Mouse (Mus musculus): ENCODE measurements around the gene Chrna9. TPM values are rescaled to one million over a fixed set of nuclear protein-coding genes. Genes with fewer than 3 reads are reported as not detected.

Chrna9 gene
- total RNA-seq, 1 experiment from 2014 or later, result not detected

DNA sequence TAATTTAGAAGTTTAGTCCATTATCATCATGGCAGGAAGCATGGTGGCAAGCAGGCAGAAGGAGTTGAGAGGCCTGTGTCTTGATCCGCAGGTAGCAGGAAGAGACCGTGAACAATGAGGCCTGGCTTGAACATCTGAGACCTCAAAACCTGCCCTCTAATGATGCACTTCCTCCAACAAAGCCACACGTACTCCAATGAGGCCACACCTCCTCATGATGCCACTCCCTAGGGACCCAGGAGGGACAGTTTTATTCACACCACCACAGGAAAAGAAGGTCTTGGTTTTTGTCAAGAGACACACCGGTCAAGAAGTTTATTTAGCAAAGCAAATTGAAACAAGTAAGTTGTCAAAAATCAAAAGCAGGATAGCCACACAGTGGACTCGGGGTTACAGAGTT is 17.8 kb upstream of the Chrna9 start:
- ATAC-seq (replicated peaks; ENCODE audit: low read depth, poor library complexity, severe bottlenecking), result no peak

DNA sequence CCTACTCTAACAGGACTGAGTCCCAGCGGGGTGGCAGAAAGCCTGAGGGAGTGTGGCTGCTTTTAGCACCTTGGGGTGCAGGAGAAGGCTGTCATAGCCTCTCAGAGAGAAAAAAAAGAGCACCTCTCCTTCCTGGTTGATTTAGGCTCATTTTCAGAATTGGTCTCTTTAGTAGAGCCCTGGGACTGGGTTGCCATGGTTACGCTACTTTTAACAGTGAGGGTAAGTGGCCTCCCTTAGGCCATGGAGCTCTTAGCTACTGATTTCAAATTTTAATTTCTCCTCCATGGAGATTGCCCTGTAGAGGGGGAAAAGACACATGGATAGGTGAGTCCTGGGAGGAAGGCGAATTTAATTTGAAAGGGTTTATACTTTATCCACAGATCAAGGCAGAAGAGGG is 16.1 kb upstream of the Chrna9 start:
- 0 out of 2 replicates have a peak, but pooled peaks have one; percentile 17 for ATAC-seq (replicated peaks; ENCODE audit: low read depth, poor library complexity, severe bottlenecking)

DNA sequence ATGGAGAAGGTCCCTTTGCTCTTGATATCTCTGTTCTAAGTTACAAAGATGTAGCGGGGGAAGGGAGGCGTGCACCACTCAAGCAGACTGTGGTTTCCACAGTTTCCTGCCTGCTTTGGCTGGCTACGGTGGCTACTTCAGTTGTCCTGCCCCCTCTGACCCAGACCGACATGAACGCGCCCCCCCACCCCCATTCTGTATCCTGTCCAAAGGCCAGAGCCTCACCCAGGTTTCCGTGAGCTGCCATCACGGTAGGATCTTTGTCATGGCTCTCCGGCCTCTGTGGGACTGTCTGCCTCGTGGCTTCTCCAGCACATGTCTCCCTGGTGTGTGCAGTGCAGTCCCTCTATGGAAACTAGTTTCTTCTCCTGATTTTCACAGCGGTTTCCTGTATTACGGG is 15.4 kb upstream of the Chrna9 start:
- ATAC-seq (replicated peaks; ENCODE audit: low read depth, poor library complexity, severe bottlenecking), result peak; percentile 85

DNA sequence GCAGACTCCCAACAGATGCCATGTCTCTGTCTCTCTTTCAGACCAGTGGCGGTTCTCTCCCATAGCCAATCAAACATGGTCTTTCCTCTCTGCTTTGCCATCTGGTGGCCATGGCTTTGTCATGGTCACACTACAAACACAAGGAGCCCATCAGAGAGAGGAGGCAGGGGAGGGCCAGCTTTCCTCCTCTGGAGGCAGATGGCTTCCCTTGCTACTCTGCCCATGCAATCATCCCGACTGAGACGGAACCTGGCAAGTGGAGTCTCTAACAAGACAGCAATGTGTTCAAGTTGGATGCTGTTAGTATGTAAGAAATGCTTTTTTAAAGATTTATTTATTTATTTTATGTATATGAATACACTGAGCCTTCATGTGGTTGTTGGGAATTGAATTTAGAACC is 14.8 kb upstream of the Chrna9 start:
- peak; percentile 30 for ATAC-seq (replicated peaks; ENCODE audit: low read depth, poor library complexity, severe bottlenecking)

DNA sequence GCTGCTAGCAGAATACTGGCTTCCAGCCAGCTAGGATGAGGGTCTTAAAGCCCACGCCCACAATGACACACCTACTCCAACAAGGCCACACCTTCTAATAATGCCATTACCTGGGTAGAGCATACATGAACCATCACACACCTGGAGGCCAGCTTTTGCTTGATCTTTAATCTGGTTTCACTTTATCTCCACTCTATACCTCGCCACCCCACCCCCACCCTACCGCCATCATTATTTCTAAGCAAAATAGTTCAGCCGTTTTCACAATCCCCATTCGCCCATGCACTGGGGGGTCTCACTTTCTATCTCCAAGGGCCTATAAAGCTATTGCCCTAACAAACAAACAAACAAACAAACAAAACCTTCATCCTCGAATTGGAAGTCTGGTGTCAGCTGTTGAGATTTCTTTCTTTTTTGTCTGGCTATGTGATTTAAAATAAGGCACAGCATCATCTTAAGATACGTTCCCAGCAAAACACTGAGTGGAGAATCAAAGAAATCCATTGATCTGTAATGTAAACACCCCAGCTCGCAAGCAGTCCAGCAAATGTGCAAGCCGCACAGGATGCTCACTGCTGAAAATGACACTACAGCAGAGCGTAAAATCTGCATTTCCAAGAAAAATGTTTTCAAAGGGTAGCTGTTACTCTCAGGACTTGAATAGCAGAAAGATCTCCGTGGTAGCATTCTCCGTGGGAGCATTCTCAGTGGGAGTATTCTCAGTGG is 13.9 kb upstream of the Chrna9 start:
- no peak for ATAC-seq (replicated peaks; ENCODE audit: low read depth, poor library complexity, severe bottlenecking)

DNA sequence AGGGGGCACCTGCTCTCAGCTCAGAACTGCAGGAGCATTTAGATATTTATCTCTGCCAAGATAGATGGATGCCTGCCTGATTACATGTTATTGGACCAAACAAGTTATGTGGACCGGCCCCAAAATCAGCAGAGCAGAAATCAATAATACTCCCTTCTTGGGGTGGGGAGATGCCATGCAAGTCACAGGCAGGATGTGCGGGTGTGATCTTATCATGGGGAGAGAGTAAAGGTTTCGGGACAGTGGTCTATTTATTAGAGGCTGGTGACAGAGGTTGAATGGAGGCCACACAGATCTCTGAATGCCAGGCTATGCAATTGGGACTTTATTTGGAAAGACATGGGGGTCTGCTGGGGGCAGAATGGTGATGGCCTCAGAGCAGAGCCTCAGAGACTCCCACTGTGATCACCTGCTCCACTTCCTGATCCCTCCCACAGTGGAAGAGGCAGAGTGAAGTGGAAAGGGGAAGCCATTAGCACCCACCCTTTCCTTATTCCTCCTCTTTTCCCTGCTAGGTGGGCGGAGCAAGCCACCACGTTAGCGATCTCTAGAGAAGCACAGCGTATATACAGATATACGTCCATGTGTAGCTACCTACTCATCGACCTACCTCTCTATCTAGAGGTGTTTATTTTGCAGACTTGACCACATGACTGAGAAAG is 13.1 kb upstream of the Chrna9 start:
- peak; percentile 37 for ATAC-seq (replicated peaks; ENCODE audit: low read depth, poor library complexity, severe bottlenecking)

DNA sequence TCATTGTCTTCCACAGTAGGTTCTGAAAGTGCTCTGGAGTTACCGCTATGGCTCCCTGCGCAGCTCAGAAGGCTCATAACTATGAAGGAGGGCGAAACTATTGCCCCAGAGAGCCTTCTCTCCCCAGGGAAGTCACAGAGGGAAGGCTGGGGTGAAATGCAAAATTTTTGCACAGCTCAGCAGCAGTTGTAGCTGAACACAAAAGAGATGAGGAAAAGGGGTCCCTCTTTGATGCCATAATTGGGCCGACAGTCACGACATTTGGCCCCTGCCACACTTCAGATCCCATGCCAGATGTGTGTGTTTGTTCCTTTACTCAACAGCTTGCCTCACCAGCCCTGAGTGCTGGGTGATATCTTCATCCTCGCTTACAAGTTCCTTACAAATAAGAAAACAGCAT is 8.1 kb upstream of the Chrna9 start:
- ATAC-seq (replicated peaks; ENCODE audit: low read depth, poor library complexity, severe bottlenecking), result no peak

DNA sequence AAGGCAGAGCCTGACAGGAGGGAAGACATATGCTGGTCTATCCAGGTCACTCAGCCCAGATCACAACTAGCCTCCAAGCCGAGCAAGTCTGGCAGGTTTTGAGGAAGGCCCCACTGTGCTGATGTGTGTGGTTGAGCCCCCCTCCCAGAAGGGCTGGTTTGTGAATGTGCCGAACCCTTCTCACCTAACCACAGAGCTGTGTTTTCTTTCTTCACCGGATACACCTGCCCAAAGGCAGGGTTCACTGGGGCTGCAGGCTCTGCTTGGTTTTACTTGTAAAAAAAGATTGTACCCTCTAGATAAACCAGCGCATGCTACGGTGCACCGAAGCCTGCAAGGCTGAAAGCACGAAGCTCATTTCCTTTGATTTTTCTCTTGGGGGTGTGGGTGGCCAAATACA is 5.6 kb upstream of the Chrna9 start:
- ATAC-seq (replicated peaks; ENCODE audit: low read depth, poor library complexity, severe bottlenecking), result peak; percentile 96

DNA sequence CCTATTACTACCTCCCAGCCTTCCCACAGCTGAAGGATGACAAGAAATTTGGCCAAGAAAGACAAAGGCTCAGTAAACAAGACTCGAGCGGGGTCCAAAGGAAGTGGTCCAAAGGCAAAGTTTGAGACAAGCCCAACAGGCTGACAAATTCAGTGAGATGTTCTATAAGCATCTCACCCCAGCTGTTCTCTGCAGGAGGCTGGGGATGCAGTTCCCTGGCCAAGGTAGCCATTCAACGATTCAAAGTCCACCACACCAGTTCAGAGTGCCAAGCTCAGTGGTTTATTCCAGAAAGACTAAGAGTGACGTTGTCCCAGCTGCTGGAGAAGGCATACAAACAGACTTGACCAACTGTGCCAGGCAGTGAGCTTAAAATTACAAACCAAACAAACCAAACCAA is 4.5 kb upstream of the Chrna9 start:
- no peak for ATAC-seq (replicated peaks; ENCODE audit: low read depth, poor library complexity, severe bottlenecking)

DNA sequence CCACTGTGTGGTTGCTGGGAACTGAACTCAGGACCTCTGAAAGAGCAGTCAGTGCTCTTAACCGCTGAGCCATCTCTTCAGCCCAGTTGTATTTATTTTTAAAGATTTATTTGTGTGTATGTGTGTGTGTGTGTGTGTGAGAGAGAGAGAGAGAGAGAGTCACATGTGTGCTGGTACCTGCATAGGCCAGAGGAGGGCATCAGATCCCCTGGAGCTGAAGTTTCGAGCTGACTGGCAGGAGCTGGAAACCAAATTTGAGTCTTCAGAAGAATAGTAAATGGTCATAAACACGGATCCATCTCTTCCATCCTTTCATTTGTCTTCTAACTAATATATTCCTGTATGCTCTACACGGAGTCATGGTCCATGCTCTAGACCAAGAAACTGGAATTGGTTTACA is 1.5 kb upstream of the Chrna9 start:
- ATAC-seq (replicated peaks; ENCODE audit: low read depth, poor library complexity, severe bottlenecking), result no peak

DNA sequence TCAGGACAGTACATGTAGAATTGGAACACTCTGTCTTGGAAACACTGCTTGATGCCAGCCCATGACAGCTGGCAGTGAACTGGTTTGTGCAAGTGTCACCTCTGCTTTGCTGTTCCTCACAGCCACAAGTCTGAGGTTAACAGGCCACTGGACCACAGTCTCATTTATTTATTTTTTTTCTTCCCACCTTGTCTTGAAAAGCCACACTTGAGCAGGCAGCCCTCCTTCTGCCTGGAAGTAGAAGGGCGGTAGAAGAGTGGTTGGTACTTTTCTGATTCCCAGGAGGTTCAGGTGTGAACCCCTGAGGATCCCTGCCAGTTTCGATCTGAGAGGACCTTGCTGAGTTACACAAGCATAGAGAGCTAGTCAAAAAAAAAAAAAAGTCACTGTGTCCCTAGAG is 957 bp upstream of the Chrna9 start:
- ATAC-seq (replicated peaks; ENCODE audit: low read depth, poor library complexity, severe bottlenecking), result no peak

DNA sequence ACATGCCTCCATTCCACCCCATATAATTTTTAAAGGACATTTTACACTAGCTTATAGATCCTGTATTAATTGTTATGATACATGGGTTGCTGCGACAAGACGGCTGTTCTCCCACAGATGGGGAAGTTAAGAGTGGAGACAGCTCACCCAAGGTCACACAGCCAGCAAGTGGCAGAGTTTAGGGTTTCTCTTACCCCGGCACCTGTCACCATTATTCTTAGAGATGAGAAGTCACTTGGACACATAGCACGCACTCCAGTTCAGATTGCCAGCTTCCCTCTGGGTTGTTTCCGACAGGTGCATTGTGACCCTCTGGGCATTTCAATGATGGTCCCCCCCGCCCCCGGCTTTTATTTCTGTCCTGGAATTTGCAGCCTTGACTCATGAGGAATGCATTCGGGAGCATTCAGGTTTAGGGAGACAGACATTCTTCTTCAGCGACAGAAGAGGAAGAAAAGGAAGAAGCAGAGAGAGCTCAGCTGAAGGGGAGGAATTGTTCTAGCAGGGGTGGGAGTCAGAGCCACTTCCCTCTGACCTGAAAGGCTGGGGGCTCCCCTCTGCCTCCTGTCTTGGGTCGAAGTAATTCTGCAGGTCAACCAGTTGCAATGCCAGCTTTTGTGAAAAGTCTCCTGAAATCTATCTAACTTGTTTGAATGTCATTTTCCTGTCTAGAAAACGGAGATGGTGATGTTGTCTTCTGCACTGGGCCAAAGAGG is 2.4 kb downstream of the Chrna9 start:
- peak; percentile 46 for ATAC-seq (replicated peaks; ENCODE audit: low read depth, poor library complexity, severe bottlenecking)

DNA sequence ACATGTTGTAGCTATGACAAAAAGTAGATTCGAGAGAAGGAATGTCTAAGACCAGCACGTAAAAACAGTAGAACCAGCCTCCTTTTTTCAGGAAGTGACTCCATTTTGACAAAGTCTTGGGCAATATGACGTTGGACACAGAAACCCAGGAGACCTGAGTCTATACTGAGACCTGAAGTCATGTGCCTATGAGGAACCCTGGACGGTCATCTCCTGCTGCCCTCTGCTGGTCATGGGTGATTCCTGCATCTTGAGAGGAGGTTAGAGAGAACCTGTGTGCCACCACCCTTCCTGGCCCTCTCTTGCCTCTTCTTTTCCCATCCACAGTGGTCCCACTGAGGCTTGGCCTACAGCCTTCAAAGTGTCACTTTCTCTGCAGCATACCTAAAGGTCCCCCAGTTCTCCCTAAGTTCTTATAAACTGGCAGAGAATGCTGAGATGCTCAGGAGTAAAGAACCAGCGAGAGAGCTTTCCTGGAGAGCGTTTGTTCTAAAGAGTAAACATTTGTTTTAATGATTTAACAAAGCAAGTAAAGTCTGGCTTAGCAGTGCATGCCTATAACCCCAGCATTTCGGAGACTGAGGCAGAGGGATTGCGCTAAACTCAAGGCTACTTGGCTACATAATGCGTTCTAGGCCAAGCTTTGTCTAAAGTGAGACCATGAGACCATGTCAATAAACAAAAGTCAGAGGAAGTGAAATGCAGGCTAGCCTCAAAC is 3.4 kb downstream of the Chrna9 start:
- peak; percentile 92 for ATAC-seq (replicated peaks; ENCODE audit: low read depth, poor library complexity, severe bottlenecking)

DNA sequence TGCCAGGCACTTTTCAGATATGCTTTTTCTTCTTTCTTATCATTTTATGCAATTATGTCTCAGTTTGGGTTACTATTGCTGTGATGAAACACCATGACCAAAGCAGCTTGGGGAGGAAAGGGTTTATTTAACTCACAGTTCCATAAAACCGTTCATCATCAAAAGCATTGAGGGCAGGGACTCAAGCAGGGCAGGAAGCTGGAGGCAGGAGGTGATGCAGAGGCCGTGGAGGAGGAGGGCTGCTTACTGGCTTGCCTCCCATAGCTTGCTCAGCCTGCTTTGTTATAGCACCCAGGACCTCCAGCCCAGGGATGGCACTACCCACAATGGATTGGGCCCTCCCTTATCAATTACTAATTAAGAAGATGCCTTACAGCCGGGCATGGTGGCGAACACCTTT is 6.4 kb downstream of the Chrna9 start:
- no peak for ATAC-seq (replicated peaks; ENCODE audit: low read depth, poor library complexity, severe bottlenecking)

DNA sequence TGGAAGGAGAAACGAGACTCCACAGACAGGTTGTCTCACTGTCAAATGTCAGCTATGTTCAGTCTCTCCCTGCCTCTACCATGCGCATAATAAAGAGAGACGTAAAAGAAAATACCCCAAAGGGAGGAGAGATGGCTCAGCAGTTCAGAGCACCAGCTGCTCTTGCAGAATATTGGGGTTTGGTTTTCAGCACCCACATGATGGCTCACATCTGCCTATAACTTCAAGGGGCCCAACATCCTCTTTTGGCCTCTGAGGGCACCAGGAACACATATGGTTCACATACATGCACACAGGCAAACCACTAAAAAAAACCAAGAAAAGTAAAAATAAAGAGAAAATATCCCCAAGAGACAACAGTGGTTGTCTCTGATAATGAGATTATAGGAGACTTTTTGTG is 15.1 kb downstream of the Chrna9 start:
- ATAC-seq (replicated peaks; ENCODE audit: low read depth, poor library complexity, severe bottlenecking), result no peak

DNA sequence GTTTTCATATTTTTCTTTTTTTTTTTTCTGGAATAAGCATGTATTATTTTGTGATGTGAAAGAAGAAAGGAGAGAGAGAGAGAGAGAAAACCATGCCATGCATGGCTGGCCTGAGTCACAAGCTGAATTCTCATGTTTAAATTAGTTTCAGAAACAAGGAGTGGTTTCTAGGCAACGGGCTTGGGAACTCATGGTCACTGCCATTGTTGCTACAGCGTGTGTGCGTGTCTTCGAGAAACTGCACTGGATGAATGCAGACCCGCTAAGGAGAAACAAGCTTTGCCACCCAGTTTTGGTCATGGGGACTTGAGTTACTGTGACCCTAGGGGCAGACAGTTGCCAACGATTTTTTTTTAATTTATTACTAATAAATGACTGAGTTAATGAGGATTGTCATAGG is 15.5 kb downstream of the Chrna9 start:
- no peak for ATAC-seq (replicated peaks; ENCODE audit: low read depth, poor library complexity, severe bottlenecking)

DNA sequence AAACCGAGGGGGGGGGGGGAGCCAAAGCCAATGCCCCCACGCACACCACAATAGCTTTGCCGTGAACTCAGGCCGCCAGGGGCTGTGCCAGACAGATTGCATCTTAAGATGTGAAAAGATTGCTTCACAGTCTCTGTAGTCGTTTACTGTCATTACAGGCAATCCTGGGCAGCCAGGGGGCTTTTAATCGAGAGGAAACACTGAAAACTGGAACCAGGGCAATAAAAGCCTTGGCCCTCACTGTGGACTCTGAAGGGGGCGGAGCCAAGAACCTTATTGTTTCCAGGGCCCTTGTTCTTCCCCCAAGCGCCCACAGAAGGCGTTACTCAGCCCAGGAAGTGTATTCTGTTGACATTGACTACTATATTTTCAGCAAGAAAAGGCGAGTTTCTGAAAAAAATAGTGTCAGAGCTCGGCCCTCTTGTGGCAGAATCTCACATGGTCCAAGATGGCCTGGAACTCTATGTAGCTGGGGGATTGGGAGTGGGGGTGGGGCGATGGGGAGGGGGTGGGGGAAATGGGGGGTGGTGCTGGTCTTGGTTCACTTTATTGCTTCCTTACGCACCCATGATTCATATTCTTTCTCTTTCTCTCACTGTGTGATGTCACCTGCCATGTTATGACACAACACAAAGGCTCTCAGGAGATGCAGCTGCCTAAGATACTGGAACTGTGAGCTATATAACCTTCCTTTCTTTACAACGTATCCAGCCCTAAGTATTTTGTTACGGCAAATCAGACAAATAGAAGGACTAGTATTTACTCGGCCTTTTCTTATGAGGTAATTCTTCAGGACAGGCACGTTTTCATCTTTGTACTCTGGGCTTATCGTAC is 16.2 kb downstream of the Chrna9 start:
- ATAC-seq (replicated peaks; ENCODE audit: low read depth, poor library complexity, severe bottlenecking), result peak; percentile 50

DNA sequence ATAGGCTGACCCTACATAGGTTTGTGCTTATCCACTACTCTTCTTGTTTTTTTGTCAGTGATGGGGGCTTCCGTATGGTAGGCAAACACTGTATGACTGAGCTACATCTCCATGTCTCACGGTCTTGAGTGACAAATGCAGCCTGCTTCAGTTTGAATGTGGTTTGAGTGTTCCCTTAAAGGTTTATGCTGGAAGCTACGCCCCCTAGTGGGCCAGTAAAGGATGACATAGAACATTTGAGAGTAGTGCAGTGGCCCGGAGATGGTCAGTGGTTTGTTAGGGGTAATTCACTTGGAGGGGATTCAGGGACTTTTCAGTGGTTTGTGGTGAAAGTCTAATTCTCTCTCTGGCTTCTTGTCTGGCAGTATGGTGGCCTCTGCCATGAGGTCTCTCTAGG is 16.8 kb downstream of the Chrna9 start:
- no peak for ATAC-seq (replicated peaks; ENCODE audit: low read depth, poor library complexity, severe bottlenecking)

DNA sequence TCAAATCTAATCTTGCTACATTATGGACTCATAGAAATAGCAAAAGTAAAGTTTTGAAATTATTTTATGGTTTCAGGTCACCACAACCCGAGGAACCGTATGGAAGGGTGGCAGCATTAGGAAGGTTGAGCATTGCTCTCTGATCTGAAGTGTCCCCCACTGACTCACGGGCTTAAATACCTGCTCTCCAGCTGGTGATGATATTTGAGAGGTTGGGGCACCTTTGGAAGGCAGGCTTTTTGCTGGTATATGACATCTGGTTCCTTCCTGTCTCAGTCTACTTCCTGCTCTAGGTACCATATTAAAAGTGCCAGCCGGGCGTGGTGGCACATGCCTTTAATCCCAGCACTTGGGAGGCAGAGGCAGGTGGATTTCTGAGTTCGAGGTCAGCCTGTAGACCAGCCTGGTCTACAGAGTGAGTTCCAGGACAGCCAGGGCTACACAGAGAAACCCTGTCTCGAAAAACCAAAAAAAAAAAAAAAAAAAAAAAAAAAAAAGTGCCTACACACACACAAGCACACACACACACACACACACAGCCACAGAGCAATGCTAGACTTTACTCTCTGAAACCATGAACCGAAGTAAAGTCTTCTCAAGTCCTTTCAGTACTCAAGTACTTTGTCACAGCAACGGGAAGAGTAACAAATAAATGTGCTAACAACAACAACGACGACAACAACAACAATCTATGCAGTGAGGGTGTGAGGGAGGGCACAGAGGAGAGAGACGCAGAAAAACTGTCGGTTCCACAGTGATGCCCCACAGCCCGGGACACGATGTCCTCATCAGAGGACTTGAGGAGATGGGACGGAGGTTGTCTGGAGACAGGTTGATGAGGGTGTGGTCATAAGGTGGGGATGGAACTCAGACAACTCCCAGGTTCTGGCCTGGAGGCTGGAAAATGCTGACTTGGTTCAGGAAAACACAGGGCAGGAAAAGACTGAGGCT is 19.7 kb downstream of the Chrna9 start:
- no peak for ATAC-seq (replicated peaks; ENCODE audit: low read depth, poor library complexity, severe bottlenecking)
